Mouse (Mus musculus) E14TG2a.4 (cell line): ENCODE data around the gene Mindy1.

Experiments
- CTCF ChIP-seq: conservative IDR thresholded peaks from 2 replicates; pipeline ENCODE4 v1.5.1; 2014; ENCODE audit warnings: low read length
- NANOG ChIP-seq: IDR thresholded peaks from 2 replicates; pipeline ENCODE4 v1.6.1; 2014; ENCODE audit warnings: borderline replicate concordance, low read length, mixed read lengths

- TF ChIP-seq CTCF (no peak), NANOG (no peak)
Observed at GRCm38 (mm10) chr3:95314075-95314474, 32.9 kb downstream of the Mindy1 start.
